Mouse (Mus musculus): ENCODE measurements around the gene Pakap. TPM values are rescaled to one million over a fixed set of nuclear protein-coding genes. Genes with fewer than 3 reads are reported as not detected.

The Pakap gene
- polyA plus RNA-seq, 1 experiment = 0.78 TPM

DNA sequence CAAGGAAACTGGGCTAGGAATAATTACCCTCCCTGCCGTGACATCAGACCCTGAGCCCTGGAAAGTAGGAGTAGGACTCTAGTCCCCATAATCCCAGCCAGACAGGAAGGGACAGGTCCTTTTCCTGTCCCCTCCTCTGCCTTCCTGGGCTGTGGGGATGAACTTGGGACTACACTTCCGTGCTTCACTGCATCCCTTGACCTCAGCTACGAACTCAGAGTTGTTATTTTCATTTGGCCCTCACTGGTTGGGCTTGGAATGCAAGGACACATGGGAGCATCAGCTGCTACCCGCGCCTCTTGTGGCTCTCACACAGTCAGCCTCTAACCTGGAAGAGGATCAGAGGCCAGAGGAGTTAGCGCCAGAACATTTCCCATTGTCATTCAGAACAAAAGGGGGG, 122.0 kb downstream of the Pakap start:
- H3K36me3 ChIP-seq (ENCODE audit: control insufficient read depth, insufficient read depth, low read length) = no peaks in the 10 kb centered on the region
- H3K27me3 ChIP-seq (replicated peaks; ENCODE audit: control insufficient read depth, insufficient read depth, low read length) = no peaks in the 10 kb centered on the region
- no peak overlapping the region for H3K4me3 ChIP-seq (ENCODE audit: insufficient read depth, low read depth, low read length)
- H3K27ac ChIP-seq (ENCODE audit: insufficient read depth, low read depth, low read length) = no peak overlapping the region
- no peaks in the 10 kb centered on the region for H3K4me1 ChIP-seq (ENCODE audit: control insufficient read depth, insufficient read depth, low read length)
- TF ChIP-seq CTCF (conservative IDR thresholded peaks at IDR 0.05; ENCODE audit: insufficient read depth, insufficient read length, low read depth, low read length) = no peak
- TF ChIP-seq POLR2A (IDR thresholded peaks at IDR 0.05; ENCODE audit: low read depth, low read length) = no peak
- 49% methylated on average over 6 of the region's 6 CpGs for WGBS
- DNase-seq = peak; percentile 50

DNA sequence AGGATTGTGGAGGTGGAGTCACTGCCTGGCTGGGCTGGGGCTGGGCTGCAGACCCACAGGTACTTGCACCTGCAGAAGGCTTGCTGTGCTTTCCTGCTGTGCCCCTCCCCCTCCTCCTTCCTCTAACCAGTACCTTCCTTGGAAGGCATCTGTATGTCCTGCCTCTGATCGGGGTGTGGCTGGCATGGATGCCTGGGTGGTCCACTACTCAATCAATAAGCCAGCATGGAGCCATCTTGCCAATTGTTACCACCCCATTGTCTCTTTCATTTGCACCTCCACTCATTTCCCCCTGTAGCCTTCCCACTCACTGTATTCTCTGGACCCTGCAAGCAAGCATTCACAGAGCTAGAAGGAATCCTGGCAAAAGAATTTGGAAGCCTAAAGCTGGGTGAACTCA, 122.8 kb downstream of the Pakap start:
- Histone ChIP-seq H3K4me3 (ENCODE audit: insufficient read depth, low read depth, low read length) (no peak overlapping the region), H3K27me3 (replicated peaks; ENCODE audit: control insufficient read depth, insufficient read depth, low read length) (no peaks in the 10 kb centered on the region), H3K27ac (ENCODE audit: insufficient read depth, low read depth, low read length) (no peak overlapping the region), H3K4me1 (ENCODE audit: control insufficient read depth, insufficient read depth, low read length) (no peaks in the 10 kb centered on the region), H3K36me3 (ENCODE audit: control insufficient read depth, insufficient read depth, low read length) (no peaks in the 10 kb centered on the region)
- TF ChIP-seq CTCF (conservative IDR thresholded peaks at IDR 0.05; ENCODE audit: insufficient read depth, insufficient read length, low read depth, low read length) (no peak), POLR2A (IDR thresholded peaks at IDR 0.05; ENCODE audit: low read depth, low read length) (no peak)
- WGBS = 62% methylated on average over 1 of the region's 1 CpGs
- DNase-seq = no peak

DNA sequence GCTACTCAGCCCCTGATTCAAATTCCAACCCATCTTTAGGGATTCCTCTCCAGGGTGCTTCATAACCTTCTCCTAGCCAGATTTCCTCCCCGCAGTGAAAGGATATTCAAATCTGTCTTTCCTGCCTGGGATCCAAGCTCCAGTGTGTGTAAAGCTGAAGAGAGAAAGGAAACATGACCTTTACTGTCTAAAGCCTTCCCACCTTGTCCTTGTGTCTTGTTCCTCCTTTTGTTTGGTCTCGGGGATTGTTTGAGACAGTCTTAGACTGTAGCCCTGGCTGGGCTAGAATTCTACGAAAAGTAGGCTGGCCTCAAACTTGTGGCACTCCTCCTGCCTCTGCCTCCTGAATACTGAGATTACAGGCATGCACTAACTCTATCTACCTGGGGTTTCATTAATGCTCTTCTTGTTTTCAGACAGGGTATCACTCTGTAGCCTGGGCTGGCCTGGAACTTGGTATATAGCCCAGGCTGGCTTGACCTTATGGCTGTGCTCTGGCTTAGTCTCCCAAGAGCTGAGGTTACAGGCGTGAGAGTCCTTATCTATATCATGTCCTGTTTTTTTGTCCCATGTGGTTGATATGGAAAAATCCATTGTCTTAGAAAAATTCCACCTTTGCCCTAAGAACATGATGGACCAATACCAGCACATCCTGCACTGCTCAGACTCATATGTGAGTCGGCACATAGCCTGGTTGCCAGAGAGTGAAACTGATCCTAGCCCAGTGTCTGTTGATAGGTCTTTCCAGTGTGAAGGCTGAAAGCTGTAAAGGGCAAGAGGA, 126.6 kb downstream of the Pakap start:
- H3K4me3 ChIP-seq (ENCODE audit: insufficient read depth, low read depth, low read length) = no peak overlapping the region
- TF ChIP-seq POLR2A (IDR thresholded peaks at IDR 0.05; ENCODE audit: low read depth, low read length) (no peak), CTCF (conservative IDR thresholded peaks at IDR 0.05; ENCODE audit: insufficient read depth, insufficient read length, low read depth, low read length) (no peak)
- WGBS = 74% methylated on average over 5 of the region's 5 CpGs
- H3K27me3 ChIP-seq (replicated peaks; ENCODE audit: control insufficient read depth, insufficient read depth, low read length) = no peaks in the 10 kb centered on the region
- H3K4me1 ChIP-seq (ENCODE audit: control insufficient read depth, insufficient read depth, low read length) = no peaks in the 10 kb centered on the region
- no peaks in the 10 kb centered on the region for H3K36me3 ChIP-seq (ENCODE audit: control insufficient read depth, insufficient read depth, low read length)
- H3K27ac ChIP-seq (ENCODE audit: insufficient read depth, low read depth, low read length) = no peak overlapping the region
- no peak for DNase-seq

DNA sequence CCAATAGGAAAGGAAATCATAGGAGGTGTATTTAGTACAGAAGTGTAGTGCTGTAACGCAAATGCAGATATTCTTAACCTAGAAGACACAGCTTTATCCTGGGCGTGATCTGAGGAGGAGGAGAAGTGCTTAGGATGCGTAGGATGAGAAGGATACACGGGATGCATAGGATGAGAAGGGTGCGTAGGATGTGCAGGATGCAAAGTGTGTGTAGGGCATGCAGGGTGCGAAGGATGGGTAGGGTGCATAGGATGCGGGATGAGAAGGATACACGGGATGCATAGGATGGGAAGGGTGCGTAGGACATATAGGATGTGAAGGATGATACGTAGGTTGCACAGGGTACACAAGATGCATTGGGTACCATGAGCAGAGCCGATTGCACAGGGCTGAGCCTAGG, 129.0 kb downstream of the Pakap start:
- 97% methylated on average over 11 of the region's 11 CpGs for WGBS
- Histone ChIP-seq H3K4me3 (ENCODE audit: insufficient read depth, low read depth, low read length) (no peak overlapping the region), H3K27ac (ENCODE audit: insufficient read depth, low read depth, low read length) (no peak overlapping the region), H3K27me3 (replicated peaks; ENCODE audit: control insufficient read depth, insufficient read depth, low read length) (no peaks in the 10 kb centered on the region), H3K36me3 (ENCODE audit: control insufficient read depth, insufficient read depth, low read length) (no peaks in the 10 kb centered on the region), H3K4me1 (ENCODE audit: control insufficient read depth, insufficient read depth, low read length) (no peaks in the 10 kb centered on the region)
- TF ChIP-seq CTCF (conservative IDR thresholded peaks at IDR 0.05; ENCODE audit: insufficient read depth, insufficient read length, low read depth, low read length) = no peak
- no peak for DNase-seq

DNA sequence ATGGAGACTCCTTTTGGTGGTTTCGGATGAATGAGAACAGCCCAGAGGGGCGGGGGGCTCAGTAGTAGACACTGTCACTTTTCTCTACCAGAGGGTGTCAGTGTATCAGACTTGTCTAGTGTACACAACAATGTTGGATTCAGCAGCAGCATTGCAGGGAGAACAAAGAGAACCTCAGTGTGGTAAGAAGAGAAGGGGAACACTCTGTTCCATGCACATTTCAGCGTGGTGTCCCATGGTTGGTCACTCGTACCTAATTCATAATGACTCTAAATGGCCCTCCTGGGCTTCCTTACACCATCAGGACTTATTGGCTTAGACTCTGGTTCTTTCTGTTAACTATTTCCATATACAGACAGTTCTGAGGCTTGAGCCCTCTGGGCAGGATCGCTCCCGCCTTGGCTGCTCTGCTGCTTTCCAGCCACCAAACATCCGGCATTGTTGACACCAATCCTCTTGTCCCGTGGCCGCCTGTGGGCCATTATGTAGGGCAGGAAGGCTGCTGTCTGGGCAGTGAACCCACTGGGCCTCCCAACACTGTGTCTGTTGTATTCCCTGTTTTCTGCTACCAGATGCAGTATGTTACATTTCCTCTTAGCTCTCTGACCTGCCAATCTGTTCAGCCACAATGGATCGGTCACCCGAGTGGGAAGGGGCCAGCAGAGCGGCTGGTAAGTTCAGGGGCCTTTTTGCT, 130.1 kb downstream of the Pakap start:
- WGBS = 92% methylated on average over 12 of the region's 12 CpGs
- no peak for DNase-seq
- no peak for TF ChIP-seq CTCF (conservative IDR thresholded peaks at IDR 0.05; ENCODE audit: insufficient read depth, insufficient read length, low read depth, low read length)
- no peak for TF ChIP-seq POLR2A (IDR thresholded peaks at IDR 0.05; ENCODE audit: low read depth, low read length)
- Histone ChIP-seq H3K27me3 (replicated peaks; ENCODE audit: control insufficient read depth, insufficient read depth, low read length) (no peaks in the 10 kb centered on the region), H3K27ac (ENCODE audit: insufficient read depth, low read depth, low read length) (no peak overlapping the region), H3K4me3 (ENCODE audit: insufficient read depth, low read depth, low read length) (no peak overlapping the region), H3K36me3 (ENCODE audit: control insufficient read depth, insufficient read depth, low read length) (no peaks in the 10 kb centered on the region), H3K4me1 (ENCODE audit: control insufficient read depth, insufficient read depth, low read length) (no peaks in the 10 kb centered on the region)

DNA sequence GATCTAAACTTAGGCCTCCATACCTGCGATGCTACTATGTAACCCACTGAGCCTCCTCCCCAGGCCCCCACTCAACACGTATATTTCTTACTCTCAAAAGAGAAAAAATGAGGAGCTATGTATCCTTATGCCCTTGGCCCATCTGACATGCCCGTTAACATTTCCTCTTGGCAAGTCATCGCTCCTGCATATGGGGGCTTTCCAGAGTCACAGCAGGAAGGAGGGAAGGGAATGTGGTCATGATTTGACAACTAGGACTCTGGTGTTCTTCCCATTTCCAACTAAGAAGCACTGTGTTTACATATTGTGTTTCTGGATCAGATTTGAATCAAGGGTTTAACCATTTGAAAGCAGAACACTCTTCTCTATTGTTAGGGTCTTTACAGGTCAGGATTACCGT, 133.6 kb downstream of the Pakap start:
- TF ChIP-seq CTCF (conservative IDR thresholded peaks at IDR 0.05; ENCODE audit: insufficient read depth, insufficient read length, low read depth, low read length) (no peak), POLR2A (IDR thresholded peaks at IDR 0.05; ENCODE audit: low read depth, low read length) (no peak)
- 87% methylated on average over 5 of the region's 5 CpGs for WGBS
- Histone ChIP-seq H3K4me1 (ENCODE audit: control insufficient read depth, insufficient read depth, low read length) (no peaks in the 10 kb centered on the region), H3K27me3 (replicated peaks; ENCODE audit: control insufficient read depth, insufficient read depth, low read length) (no peaks in the 10 kb centered on the region), H3K27ac (ENCODE audit: insufficient read depth, low read depth, low read length) (no peak overlapping the region), H3K36me3 (ENCODE audit: control insufficient read depth, insufficient read depth, low read length) (no peaks in the 10 kb centered on the region), H3K4me3 (ENCODE audit: insufficient read depth, low read depth, low read length) (no peak overlapping the region)
- no peak for DNase-seq
